Mouse (Mus musculus) spleen, adult 18-20 months (tissue): ENCODE measurements around the gene Kmt2e.
A peak's percentile ranks its signal among the peaks of the same experiment; 100 is the strongest.

Experiments
- DNase-seq, 2 experiments: peaks; one replicate each; pipeline ENCODE4 v3.0.0; 2022; ENCODE audit warnings: mixed read lengths in 2 of 2

The Kmt2e gene

DNA sequence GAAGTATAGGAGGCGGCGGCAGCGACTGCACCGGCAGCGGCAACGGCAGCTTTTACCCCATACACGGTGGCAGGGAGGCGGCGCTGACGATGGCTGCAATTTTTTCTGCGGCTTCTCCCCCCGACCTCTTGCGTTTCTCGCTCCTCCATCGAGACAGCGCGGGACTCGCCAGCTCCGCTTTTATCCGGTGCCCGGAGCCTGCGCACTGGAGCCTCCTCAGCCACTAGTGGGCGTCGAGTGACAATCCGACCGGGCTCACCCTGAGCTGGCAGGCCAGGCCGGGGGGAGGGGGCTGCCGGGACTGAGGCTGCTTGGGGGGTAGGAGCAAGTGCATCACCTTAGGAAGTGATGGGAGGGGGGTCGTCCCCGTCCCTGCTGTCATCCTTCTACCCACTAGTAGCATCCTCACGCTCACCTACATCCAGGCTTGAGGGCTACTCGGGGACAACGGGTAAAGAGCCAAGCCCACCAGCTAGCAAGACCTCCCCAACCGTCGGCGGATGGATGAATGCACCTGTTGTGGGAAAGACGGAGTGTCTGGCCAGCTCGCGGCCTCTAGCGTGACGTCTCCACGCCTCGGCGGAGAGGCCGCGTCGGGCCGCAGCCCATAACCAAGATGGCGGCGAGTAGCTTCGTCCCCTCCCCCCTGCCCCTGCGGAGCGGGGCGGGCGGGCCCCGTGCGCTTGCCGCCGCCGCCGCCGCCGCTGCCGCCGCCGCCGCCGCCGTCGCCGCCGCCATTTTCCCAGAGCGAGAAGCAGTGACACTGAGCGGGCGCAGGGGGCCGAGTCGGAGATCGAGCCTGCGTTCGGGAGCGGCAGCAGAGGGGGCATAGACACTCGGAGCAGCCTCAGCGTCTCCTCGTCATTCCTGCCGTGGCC is at the start of gene Kmt2e:
TSS of gene Kmt2e (plus strand) at position 722 of the 878 bp plus-strand sequence.
- peak; percentile 87 to 88 for DNase-seq

DNA sequence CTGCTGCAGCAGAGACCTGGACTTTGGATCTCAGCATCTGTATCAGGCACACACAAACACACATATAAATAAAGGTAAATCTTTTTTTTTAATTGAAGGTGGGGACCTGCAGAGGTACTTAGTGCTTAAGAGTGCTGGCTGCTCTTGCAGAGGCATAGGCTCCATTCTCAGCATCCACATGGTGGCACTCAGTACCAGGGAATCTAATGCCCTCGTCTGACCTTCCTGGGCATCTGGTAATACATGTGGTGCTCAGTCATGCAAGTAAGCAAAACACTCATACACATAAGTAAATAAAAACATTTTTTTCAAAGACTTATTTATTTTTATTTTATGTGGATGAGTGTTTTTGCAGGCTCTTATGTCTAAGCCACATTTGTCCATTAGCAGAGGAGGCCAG is 49.1 kb upstream of the Kmt2e start:
- peak; percentile 23 to 25 for DNase-seq

DNA sequence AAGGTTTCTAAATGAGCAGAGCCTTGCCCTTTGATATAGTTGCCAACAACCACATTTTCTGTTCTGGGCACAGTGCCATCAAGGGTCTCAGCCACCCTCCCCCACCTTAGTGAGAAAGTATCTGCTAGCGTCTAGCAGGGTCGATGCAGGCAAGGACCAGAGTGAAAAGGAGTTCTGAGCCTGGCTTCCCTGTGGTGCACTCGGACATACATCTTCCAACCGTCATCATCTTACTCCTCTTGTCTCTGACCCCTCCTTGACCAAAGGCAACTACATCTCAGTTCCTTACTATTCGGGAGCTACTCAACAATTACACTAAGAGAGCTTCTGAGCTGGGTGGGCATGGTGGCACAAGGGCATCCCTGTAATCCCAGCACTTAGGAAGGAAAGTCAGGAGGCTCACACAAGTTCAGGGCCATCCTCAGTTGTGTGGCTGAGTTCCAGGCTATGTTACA is 48.5 kb upstream of the Kmt2e start:
- no peak for DNase-seq

DNA sequence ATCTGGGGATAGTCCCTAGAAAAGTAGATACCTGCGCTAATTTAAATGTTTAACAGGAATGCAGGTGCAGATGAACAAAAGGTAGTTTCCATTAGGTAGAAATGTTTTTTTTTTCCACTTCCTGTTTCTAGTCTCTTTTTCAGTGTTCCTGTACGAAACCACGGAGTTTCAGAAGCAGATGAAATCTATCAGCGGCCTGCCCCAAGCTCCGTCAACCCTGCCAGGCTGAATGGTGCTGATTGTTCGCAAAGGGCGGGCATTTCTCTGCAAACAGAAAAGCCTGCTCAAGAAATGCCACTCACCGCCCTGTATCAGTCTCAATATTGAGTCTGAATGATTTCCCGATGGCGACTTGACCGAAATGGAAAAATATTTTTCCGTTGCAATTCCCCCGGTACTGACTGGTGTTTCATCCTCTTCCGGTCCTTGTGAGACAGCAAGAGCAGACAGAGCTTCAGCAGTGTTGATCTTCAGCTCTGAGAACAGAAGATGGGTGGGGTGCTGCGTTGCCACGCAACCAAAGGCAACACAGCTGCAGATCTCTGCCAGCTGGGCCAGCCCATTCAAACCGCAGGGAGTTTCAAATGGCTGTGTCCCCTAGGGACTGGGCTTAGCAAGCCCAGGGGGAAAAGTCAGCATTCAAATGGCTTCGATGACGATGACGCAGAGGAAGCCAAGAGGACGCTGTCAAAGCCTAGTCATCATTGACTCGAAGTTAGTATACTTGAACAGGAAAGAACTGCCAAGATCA is 47.5 kb upstream of the Kmt2e start:
- DNase-seq: peak; percentile 73 to 90

DNA sequence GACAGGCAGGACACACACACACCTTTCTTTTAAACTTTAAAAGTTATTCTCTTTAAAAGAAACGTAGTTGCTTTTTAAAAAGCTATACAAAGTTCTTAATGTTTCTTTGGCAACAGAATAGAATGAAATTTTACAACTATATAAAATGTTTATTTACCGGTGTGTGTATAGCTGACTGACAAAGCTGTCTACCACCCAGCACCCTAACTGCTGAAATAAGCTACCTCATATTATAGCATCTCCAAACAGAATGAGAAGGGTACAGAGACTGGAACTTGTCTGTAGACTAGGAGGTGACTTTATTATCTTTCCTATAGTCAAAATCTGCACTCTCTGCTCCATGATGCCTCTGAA is 47.0 kb upstream of the Kmt2e start:
- DNase-seq: no peak

DNA sequence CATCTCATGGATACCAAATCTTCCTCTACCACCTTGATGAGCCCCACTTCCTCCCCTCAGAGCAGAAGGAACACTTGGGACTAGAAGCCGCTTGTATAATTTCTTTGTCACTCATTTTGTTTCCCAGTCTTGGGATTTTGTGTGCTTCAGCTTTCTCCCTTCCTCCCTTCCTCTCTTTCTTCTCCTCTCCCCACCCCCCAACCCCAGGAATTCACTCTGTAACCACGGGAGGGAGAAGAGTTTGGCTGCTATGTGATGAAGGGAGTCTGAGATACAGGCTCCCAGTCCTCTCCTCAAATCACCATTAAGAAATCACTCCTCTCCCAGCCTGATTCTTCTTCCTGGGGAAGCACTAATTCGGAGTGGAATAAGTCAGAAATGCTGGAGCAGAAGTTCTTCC is 46.1 kb upstream of the Kmt2e start:
- DNase-seq: no peak

DNA sequence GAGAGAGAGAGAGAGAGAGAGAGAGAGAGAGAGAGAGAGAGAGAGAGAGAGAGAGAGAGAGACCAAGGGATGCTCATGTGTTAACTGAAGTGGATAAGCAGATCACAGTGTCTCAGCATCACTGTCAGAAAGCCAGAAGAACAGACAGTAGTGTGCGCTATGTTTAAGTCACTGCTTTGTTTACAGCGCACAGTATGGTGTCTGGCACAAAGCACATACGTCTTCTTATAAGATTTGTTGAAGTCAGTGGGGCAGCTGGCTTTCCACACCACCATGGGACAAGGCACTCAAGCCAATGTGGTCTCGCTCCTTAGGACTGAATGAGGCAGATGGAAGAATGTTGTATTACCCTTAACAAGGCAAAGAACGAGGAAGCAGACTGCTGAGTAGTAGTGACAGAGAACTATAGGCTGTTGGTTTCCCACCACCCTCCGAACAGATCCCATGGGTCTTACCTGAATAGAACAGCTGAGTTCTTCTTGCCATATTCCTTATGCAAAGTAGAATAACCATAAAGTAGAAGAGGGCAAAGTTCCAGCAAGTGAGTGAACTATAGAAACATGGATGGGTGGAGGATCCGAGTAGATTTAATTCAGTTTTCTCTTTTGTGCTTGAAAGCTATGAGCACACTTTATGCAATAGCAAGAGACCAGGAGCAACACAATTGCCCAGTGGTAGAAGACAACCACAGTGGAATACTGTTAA is 44.5 kb upstream of the Kmt2e start:
- DNase-seq: no peak

DNA sequence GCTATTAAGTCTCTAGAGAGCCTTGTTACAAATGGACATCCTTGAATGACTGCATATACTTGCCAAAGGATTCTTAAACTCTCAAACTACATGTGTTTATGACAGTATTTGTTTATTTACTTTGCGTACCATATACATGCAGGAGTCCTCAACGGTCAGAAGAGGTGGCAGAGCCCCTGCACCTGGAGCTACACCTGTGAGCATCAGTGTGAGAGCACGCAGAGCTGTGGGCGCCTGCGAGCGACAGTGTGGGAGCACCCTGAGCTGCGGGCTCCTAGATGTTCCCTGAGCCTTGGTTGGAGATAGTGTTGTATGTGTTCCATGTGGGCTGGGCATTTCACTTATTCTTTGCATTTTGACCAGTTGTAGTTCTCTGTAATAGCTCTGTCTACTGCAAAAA is 42.5 kb upstream of the Kmt2e start:
- no peak for DNase-seq

DNA sequence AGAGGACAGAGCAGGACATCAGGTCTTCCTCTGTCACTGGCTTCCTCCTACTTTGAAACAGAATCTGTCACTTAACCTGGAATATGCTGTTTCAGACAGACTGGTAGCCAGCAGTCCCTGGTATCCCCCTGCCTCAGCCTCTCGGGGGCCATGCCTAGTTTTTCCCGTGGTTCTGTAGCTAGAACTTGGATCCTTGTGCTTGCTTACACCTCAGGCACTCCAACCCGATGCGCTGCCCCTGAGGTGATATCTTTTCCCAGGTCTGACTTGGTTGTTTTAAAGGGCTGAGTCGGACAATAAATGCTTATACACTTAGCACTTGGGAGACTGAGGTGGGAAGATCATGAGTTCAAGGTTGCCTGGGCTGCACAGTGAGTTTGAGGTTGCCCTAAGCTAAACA is 40.4 kb upstream of the Kmt2e start:
- no peak for DNase-seq

DNA sequence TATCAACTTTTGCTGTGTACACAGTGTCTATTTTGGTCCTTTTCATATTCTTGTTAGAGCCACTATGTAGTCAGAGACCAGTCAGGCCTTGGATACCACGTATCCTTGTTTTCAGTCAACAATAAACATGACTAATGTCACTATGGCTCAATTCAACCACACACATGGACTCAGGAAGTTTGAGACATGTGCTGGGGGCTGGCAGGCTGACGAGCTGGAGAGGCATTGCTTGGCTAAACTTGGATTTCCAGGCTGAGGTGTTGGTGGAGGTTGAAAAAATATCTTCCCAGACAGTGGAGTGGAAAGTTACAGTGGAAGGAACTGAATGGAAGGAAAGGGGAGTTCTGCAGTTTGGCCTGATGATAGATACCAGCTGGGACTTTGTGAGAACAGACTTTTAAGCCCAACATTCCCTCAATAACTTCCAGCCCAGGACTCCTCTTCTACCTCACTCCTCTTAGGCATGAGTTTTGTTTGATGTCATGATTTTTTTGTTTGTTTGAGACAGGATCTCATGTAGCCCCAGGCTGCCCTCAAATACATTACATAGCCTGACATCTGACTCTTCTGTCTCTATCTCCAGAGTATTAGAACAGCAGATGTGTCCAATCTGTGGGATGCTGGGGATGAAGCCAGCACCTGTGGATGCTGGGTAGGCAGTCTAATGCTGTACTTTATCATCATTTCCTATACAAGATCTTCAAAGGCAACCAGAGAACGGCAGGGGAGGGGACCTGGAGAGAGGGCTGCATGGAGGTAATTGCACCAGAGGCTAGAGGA is 39.7 kb upstream of the Kmt2e start:
- no peak for DNase-seq

DNA sequence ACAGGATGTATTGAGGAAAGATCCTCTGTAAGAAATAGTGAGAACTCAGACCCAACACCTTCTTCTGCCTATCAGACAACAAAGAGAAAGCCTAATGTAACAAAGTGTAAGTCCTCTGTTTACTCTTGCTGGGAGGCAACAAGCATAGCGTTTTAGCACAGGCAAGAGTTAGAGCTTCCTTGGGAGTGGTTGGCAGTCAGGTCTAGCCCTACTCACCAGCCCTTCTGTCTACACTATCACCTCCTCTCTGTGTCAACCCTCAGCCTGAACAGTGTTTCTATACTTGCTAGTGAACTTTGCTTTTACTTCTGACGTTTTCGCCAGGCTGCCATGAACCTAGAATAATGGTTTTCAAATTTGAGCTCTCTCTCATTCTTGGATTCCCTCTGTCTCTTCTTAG is 38.5 kb upstream of the Kmt2e start:
- DNase-seq: no peak

DNA sequence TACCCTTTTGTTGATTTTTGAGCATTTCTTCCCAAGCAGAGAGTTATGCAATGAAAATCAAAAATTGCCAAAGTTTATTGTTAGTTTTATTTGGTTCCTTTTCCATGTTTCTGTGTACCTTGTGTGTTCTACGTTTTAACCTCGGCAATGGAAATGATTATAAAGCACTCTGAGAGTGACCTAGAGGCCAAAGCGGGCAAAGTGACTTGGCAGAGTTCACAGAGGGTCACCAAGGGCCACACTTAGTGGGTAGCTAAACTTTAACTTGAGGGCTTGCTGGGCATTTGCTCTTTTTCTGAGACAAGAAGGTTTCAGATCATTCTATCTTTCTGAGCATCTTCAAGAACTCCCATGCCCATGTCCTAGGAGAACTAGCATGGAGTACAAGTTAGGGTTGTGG is 37.5 kb upstream of the Kmt2e start:
- DNase-seq: no peak

DNA sequence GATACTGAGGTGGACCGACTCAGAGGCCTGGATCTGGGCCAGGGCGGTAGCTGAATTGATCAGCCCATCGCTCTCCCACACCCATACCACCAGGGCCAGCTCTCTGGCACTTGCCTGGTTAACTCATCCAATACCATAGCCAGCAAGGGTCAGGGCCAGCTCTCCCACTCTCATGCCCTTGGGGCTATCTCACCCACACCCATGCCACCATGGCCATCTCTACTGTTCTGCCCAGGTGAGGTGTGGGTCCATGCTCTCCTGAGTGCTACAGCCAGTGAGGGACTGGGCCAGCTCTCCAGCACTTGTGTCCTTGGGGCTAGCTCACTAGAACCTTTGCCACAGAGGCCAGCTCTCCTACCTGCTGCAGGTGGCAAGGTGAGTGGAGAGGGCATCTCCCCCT is 34.1 kb upstream of the Kmt2e start:
- DNase-seq: no peak

DNA sequence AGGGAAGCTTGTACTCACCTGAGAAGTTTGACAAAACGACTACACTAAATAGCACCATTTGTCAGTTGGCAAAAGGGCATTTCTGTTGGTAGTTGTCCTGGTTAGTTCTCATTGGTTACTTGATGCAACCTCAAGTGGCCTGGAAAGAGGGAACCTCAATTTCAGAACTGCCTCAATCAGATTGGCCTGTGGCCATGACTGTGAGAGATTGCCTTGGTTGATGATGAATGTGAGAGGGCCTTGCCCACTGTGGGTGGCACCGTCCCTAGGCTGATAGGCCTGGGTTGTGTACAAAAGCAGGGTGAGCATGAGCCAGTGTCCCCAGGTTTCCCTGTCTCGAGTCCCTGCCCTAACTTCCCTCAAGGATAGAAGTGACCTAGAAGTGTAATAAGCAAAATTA is 33.4 kb upstream of the Kmt2e start:
- no peak for DNase-seq

DNA sequence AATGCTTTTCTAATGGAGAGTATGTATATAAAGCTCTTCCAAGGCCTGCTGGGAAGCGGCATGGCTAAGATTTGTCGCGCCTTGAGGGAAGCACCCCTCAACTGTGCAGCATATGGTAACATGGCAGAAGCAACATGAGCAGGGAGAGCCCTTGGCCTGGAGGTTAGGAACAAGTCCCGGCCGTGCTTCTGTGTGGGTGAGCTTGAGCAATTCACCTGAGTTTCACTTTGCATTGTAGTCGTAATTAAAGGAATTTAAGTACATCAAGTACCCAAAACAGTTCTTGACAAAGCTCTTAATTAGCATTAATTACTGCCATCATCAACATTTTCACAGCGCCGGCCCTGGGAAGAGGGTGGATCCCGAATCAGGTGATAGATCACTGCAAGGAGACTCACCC is 32.9 kb upstream of the Kmt2e start:
- DNase-seq: no peak

DNA sequence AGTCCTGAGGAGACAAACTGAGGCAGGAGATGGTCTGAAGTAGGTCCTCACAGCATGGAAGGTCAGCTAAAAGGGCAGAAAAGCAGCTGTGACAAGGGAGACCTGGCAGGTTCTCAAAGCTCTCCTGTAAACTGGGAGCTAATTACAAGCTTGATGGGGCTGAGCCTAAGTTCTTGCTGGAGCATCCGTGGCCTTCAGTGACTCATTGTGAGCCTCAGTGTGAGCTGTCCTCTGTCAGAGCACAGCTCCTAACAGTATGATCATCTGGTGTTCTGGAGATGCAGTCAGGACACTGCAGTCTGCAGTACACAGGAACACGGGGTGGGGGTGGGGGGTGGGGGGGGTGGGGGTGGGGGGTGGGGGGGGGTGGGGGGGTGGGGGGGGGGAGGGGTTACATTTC is 32.2 kb upstream of the Kmt2e start:
- no peak for DNase-seq

DNA sequence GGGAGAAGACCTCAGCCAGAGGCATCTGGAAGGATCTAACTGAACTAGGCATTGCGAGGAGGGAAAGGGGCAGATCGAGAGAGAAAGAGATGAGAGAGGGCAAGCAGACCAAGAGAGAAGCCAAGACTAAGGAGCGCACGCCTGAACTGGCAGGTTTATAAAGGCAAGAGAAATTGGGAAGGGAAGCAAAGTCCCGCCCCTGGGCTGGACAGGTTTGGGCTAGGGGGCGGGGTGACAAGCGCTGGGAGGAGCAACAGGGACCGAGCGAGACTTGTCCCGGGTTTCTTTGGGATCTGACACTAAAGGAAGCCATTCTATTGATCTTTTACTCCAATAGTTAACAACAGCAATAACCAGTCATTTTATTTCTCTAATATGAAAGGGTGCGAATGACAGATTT is 31.1 kb upstream of the Kmt2e start:
- no peak for DNase-seq

DNA sequence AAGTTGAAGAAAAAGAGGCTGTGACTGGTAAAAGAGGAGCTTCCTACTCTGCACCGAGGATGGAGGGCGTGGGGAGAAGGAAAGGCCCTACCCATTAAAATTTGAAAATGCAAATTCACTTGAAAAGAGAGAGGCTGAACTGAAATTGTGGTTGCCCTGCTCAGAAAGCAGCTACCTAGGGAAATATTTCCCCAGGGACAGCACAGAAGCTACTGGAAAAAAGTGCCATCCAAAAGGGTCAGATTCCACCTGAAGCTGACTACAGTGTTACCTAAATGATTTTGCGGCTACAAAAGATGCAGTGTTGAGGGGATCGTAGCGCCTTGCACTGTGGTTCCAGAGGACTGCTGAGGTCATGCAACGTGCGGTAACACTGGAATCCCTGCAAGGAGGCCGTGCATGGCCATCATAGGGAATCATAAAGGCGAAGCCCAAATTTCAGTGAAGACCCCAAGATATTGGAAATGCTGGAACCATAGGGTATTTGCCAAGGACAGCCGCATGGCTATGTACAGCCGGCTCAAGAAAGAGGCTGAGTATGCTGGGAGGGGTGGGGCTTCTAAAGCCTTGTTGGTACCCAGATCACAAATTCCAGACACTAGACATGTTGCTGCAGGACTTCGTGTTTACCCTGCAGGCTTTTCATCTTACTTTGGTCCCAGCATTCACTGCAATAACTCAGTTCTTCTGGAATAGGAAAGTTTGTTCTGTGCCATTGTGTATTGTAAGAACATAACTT is 28.4 kb upstream of the Kmt2e start:
- no peak for DNase-seq

DNA sequence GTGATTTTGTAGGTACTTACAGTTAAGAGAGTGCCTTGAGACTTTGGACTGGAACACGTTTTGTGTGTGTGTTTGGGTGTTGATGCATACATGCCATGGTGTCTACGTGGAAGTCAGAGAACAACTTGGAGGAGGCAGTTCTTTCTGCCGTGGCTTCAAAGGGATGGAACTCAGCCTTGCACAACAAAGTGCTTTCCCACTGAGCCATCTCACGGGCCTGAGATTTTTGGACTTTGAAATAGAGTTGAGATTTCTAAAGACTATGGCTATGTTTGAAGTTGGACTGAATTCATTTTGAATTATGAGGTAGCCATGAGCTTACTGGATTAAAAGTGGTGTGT is 27.9 kb upstream of the Kmt2e start:
- DNase-seq: no peak

DNA sequence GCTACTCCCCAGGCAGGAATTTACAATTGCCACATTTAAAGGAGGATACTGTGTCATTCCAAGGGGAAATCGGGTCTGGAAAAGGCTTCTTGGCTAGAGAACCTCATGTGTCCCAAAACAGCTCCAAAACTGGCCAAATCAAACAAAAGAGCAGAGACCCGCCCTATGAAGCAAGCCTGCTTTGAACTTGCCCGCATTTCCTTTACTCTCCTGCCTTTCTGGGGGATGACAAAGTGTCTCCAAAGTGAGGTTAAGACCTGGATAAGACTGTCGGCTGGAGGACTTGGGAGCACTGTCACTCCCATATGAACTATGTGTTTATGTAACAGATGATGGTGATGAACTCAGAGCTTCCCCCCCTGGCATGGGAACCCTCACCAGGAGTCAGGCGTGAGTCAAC is 26.1 kb upstream of the Kmt2e start:
- DNase-seq: no peak

DNA sequence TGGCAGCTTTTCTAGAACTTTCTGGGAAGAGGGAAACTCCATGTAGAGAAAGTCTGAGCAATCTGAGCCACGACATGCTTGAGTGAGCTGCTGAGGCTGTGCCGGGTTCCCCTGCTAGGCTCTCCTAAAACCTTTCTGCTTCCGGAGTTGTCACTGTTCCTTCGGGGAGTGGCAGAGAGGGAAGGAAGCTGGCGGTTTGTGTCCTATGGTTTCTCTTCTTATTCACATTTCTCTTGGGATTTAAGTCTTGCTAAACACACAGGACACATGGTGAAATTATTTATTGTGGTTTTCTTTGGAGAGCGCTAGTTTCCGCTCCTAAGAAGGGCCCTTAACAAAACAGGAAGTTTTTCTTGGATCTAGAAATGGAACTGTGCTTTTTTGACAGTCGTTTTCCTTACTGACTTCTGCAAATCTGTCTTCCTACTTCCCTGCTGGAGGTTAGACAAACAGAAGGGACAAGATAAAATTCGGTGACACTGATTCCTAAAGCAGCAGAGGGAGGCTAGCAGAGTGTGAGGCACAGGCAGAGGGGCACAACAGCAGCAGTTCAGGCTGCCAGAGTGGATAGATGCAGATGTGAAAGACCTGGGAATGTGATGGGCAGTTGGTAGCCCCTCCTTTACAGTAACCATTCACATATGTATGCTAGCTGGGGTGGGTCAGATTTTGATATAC is 24.1 kb upstream of the Kmt2e start:
- DNase-seq: no peak

DNA sequence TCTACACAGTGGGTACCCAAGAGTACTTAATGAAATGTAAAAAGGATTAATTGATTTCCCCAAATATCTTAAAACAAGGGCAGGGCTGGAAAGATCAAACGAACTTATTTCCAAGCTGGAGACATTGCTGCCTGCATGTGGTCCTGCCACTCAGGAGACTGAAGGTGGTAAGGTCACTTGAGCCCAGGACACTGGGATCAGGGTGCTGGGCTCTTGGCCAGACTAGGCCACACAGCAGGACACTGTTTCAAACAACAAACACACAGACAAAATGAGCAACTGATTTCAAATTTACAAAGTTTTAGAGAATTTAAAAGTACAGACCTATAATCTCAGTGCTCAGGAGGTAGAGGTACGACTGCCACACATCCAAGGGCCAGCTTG is 23.5 kb upstream of the Kmt2e start:
- no peak for DNase-seq
